Mouse (Mus musculus) bone marrow macrophage, adult 2 months (primary cell): Measurements from ENCODE around the gene Arhgap30. TPM values are rescaled to one million over a fixed set of nuclear protein-coding genes. Genes with fewer than 3 reads are reported as not detected.

Experiments used
- H3K27ac ChIP-seq: 2 replicates; pipeline ENCODE4 v1.5.1; 2012; ENCODE audit warnings: low read depth, low read length; ENCODE audit not compliant: insufficient read depth
- H3K4me1 ChIP-seq: 2 replicates; pipeline ENCODE4 v1.6.1; 2012; ENCODE audit warnings: low read length; ENCODE audit not compliant: control insufficient read depth, insufficient read depth
- H3K4me3 ChIP-seq: 2 replicates; pipeline ENCODE4 v1.5.1; 2012; ENCODE audit warnings: mild to moderate bottlenecking, low read length, moderate library complexity; ENCODE audit not compliant: insufficient read depth
- CTCF ChIP-seq: IDR thresholded peaks from 2 replicates; pipeline ENCODE4 v1.5.1; 2012; ENCODE audit warnings: low read depth, mild to moderate bottlenecking, low read length, moderate library complexity
- POLR2A ChIP-seq: IDR thresholded peaks from 2 replicates; pipeline ENCODE4 v1.6.1; 2012; ENCODE audit warnings: mild to moderate bottlenecking, low read depth, low read length, borderline replicate concordance
- polyA plus RNA-seq: library from polyadenylated mRNA; stranded (reverse); fragments of >200 nt; gene quantifications from 2 replicates; pipeline ENCODE4 v1.2.4, GENCODE M21; 2012; ENCODE audit not compliant: missing spikeins, insufficient read depth, insufficient read length

The Arhgap30 gene
- polyA plus RNA-seq, 1 experiment, result 178 TPM

GRCm38 (mm10) chr1:171422504-171423095 is 33.8 kb downstream of the Arhgap30 start:
- Histone ChIP-seq H3K27ac (no peak overlapping the region), H3K4me1 (no peaks in the 10 kb centered on the region), H3K4me3 (no peak overlapping the region)
- TF ChIP-seq CTCF, result no peak

GRCm38 (mm10) chr1:171424638-171425037 is 35.9 kb downstream of the Arhgap30 start:
- Histone ChIP-seq H3K27ac (no peak overlapping the region), H3K4me3 (no peak overlapping the region), H3K4me1 (no peaks in the 10 kb centered on the region)
- no peak for TF ChIP-seq POLR2A

GRCm38 (mm10) chr1:171425126-171425525 is 36.4 kb downstream of the Arhgap30 start:
- Histone ChIP-seq H3K4me1 (no peaks in the 10 kb centered on the region), H3K4me3 (no peak overlapping the region), H3K27ac (no peak overlapping the region)
- TF ChIP-seq POLR2A (no peak), CTCF (no peak)

- TF ChIP-seq CTCF (no peak), POLR2A (no peak)
Measured at GRCm38 (mm10) chr1:171432158-171432557, 43.4 kb downstream of the Arhgap30 start.

GRCm38 (mm10) chr1:171435288-171435814 is 46.6 kb downstream of the Arhgap30 start:
- peaks cover 16% of the 10 kb centered on the region for H3K4me1 ChIP-seq
- TF ChIP-seq CTCF (no peak), POLR2A (no peak)

More at GRCm38 (mm10) chr1:171432158-171432557, 43.4 kb downstream of the Arhgap30 start:
- Histone ChIP-seq H3K27ac (no peak overlapping the region), H3K4me3 (no peak overlapping the region), H3K4me1 (no peaks in the 10 kb centered on the region)

GRCm38 (mm10) chr1:171435974-171436373 is 47.2 kb downstream of the Arhgap30 start:
- Histone ChIP-seq H3K4me3 (no peak overlapping the region), H3K27ac (no peak overlapping the region), H3K4me1 (peaks cover 21% of the 10 kb centered on the region)
- TF ChIP-seq CTCF (no peak), POLR2A (no peak)

More at GRCm38 (mm10) chr1:171435288-171435814, 46.6 kb downstream of the Arhgap30 start:
- Histone ChIP-seq H3K27ac (no peak overlapping the region), H3K4me3 (no peak overlapping the region)

GRCm38 (mm10) chr1:171437264-171438013 is 48.7 kb downstream of the Arhgap30 start, which contains the start of gene F11r:
TSS of gene F11r (plus strand) at chr1:171437535.
- TF ChIP-seq POLR2A (no peak), CTCF (no peak; the same call in 1 of the 2 replicates)
- Histone ChIP-seq H3K27ac (no peak within 1 kb of the TSS), H3K4me1 (peaks cover 34% of the 10 kb centered on the region), H3K4me3 (peak within 1 kb of the TSS; percentile 62)

GRCm38 (mm10) chr1:171438014-171438670 is 49.4 kb downstream of the Arhgap30 start:
- H3K4me1 ChIP-seq, result peaks cover 36% of the 10 kb centered on the region
- H3K4me3 ChIP-seq, result peak overlapping the region; percentile 62
- H3K27ac ChIP-seq, result no peak overlapping the region
- TF ChIP-seq POLR2A, result no peak
- no peak for TF ChIP-seq CTCF

- H3K27ac ChIP-seq, result no peak overlapping the region
- H3K4me3 ChIP-seq, result no peak overlapping the region
Measured at GRCm38 (mm10) chr1:171439072-171439471, 50.3 kb downstream of the Arhgap30 start.

More at GRCm38 (mm10) chr1:171439072-171439471, 50.3 kb downstream of the Arhgap30 start:
- TF ChIP-seq POLR2A (no peak), CTCF (no peak)
- peaks cover 36% of the 10 kb centered on the region for H3K4me1 ChIP-seq
